Mouse (Mus musculus) gastrocnemius, adult 18-20 months (tissue): Measurements from ENCODE around the gene Klhl5. TPM values are rescaled to one million over a fixed set of nuclear protein-coding genes. Genes with fewer than 3 reads are reported as not detected.

ENCODE experiments used
- DNase-seq: peaks from one replicate; pipeline ENCODE4 v3.0.0; 2021; ENCODE audit warnings: low spot score
- total RNA-seq, 2 experiments: library from RNA; stranded (reverse); gene quantifications; 2 replicates each; pipeline ENCODE4 v1.2.3; 2021

The Klhl5 gene
- total RNA-seq, 2 experiments from 2014 or later = 3.6 to 5.2 TPM

DNA sequence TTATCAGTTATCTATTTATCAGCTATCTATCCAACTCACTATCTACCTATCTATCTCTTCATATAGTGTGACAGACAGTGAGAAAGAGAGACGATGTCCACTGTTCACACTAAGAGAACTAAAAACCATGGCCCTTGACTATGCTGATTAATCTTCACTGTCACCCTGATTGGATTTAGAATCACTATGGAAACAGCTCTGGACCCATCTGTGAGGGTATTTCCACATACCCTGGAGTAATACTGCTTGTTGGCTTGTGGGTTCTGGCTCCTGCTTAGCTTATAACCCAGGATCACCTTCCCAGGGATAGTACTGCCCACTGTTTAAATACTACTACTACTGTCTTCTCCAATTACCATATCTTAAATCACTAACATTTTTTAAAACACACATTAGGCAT lies 74.9 kb downstream of the Klhl5 start:
- DNase-seq = no peak

- DNase-seq = no peak
Observed at GRCm38 (mm10) chr5:65191601-65192000, 84.3 kb downstream of the Klhl5 start.

GRCm38 (mm10) chr5:65194441-65194840 lies 87.1 kb downstream of the Klhl5 start:
- DNase-seq = no peak

DNA sequence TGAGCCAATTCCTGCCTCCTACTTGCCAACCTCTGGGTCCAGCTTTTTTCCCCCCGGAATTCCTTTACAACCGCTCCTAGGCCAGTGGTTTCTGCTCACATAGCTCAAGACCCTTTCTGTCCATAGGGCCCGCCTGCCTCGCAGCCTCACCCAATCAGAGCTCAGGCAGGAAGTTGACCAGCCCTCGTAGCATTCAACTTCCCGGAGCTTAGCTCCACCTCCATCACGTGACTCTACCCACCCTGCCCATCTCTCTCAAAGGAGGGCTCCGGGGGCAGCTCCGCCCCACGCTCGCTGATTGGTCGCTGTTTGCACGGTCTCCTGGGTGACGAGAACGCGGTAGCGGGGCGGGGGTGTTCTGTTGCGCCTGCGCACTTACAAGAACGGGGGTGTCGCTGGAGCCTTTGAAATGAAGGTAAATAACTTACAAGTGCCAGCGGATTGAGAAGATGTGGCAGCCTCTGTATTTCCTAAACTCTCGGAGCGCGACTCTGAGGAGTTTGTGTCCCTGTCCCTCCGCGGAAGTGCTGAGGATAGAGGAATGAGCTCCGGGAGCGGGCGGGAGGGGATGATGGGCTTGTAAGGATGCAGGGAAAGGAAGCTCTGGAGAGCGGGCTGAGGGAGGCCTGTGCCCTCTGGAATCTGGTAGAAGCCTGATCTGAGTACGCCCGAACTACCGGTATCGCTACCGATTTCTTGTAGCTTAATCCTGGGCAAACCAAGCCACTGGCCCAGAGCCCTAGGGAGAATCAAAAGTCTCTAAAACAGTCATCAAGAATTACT lies 92.2 kb downstream of the Klhl5 start, which contains the start of gene Wdr19:
Gene Wdr19 (plus strand): TSS at position 351 of the 783 bp plus-strand sequence.
- DNase-seq = peak; percentile 99

DNA sequence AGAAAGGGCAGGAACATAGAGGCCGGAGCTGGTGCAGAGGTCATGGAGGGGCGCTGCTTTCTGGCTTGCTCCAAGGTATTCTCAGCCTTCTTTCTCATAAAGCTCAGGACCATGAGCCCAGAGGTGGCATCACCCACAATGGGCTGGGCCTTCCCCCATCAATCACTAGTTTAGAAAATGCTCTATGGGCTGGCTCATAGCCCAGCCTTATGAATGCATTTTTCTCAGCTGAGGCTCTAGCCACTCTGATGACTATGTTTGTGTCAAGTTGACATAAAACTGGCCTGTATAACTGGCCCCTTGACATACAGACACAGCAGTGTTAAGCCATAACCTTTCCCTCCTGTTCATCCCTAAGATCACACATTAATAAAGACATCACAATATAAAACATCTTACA lies 97.4 kb downstream of the Klhl5 start:
- no peak for DNase-seq

DNA sequence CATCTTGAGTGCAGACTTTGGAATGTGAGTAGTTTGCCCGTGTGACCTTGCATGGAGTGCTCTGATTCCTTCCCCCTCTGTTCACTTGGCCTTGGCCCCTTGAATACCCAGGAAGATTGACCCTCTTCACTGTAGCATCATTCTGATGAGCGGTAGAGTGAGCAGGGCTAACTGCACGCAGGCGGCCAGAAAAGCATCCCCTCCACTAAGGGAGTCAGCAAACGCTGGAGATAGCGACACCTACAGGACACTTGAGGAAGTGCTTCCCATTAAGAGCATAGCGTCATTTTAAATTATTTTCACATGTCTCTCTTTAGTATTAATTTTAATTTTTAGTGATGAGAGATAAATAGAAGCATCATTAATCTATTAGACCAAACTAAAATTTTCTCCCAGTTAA lies 106.0 kb downstream of the Klhl5 start:
- peak; percentile 34 for DNase-seq

Other genes starting within 250 kb of the Klhl5 start
- under 1 TPM in 1 of 2 experiments, not detected in 1; 0.28 TPM for gene Tlr1, start 174.0 kb upstream of the Klhl5 start, total RNA-seq
- under 1 TPM; 0.50 to 0.66 TPM for gene Tlr6, start 147.4 kb upstream of the Klhl5 start, total RNA-seq
- gene Fam114a1, start 137.5 kb upstream of the Klhl5 start, total RNA-seq = 1 to 10 TPM; 3.7 to 8.3 TPM
- not detected for gene Tmem156, start 15.4 kb upstream of the Klhl5 start, total RNA-seq
- 1 to 10 TPM in 1 of 2 experiments, under 1 TPM in 1; 0.71 to 1.8 TPM for gene Wdr19, start 92.2 kb downstream of the Klhl5 start, total RNA-seq
- 10 to 100 TPM; 29.6 to 30.1 TPM for gene Rfc1, start 228.1 kb downstream of the Klhl5 start, total RNA-seq
- under 1 TPM; 0.18 to 0.26 TPM for gene Klb, start 240.8 kb downstream of the Klhl5 start, total RNA-seq